Mouse (Mus musculus) liver, postnatal 0 days (tissue): Measurements from ENCODE around the gene Adra2c. TPM values are rescaled to one million over a fixed set of nuclear protein-coding genes. Genes with fewer than 3 reads are reported as not detected.

Source experiments
- ATAC-seq: fragments of 200-750 bp; cut with Nextera tagmentation; 2 replicates; pipeline ENCODE4 v1.8.0; 2017; ENCODE audit warnings: mild to moderate bottlenecking, moderate library complexity
- DNase-seq: peaks from one replicate; pipeline ENCODE4 v3.0.0-alpha.2; 2016
- H3K27ac ChIP-seq: fragments of 300-500 bp; sonication (generic); 2 replicates; pipeline ENCODE4 v1.5.1; 2014; ENCODE audit warnings: antibody characterized with exemption, moderate library complexity, mild to moderate bottlenecking, low read depth
- H3K27me3 ChIP-seq: fragments of 300-500 bp; sonication (generic); 2 replicates; pipeline ENCODE4 v1.6.1; 2014; ENCODE audit warnings: low read length, control low read depth, mixed read lengths; ENCODE audit not compliant: insufficient read depth
- H3K36me3 ChIP-seq: fragments of 300-500 bp; sonication (generic); replicated peaks from 2 replicates; pipeline ENCODE4 v1.6.1; 2014; ENCODE audit warnings: mild to moderate bottlenecking, control low read depth, low read length, moderate library complexity, mixed read lengths; ENCODE audit not compliant: insufficient read depth
- H3K4me1 ChIP-seq: fragments of 300-500 bp; sonication (generic); 2 replicates; pipeline ENCODE4 v1.6.1; 2014; ENCODE audit warnings: antibody characterized with exemption, mild to moderate bottlenecking, control low read depth; ENCODE audit not compliant: insufficient read depth
- H3K4me2 ChIP-seq: fragments of 300-500 bp; sonication (generic); 2 replicates; pipeline ENCODE4 v1.6.1; 2014; ENCODE audit warnings: low read depth, mild to moderate bottlenecking, low read length, moderate library complexity, mixed read lengths
- H3K4me3 ChIP-seq: fragments of 300-500 bp; sonication (generic); 2 replicates; pipeline ENCODE4 v1.5.1; 2014; ENCODE audit warnings: low read depth, low read length
- H3K9ac ChIP-seq: fragments of 300-500 bp; sonication (generic); replicated peaks from 2 replicates; pipeline ENCODE4 v1.6.1; 2014; ENCODE audit warnings: mild to moderate bottlenecking, moderate library complexity
- H3K9me3 ChIP-seq: fragments of 300-500 bp; sonication (generic); 2 replicates; pipeline ENCODE4 v1.6.1; 2016; ENCODE audit warnings: mild to moderate bottlenecking, control low read depth, low read length, mixed read lengths
- CTCF ChIP-seq: sonication (generic); IDR thresholded peaks from 2 replicates; pipeline ENCODE4 v1.5.1; 2016; ENCODE audit warnings: antibody characterized with exemption, low read depth
- EP300 ChIP-seq: IDR thresholded peaks from 2 replicates; pipeline ENCODE4 v1.6.1; 2016; ENCODE audit warnings: antibody characterized with exemption, low read depth, mild to moderate bottlenecking
- WGBS: fragments of 180-500 bp; shearing (Covaris S2); extraction: QIAGEN DNeasy Blood & Tissue Kit; methylation state at CpG from one replicate; pipeline ENCODE4 v1.1.7; 2014; ENCODE audit not compliant: insufficient replicate concordance; 5-methylcytosine and 5-hydroxymethylcytosine counted together
- polyA plus RNA-seq: library from polyadenylated mRNA; unstranded; fragments of >200 nt; fragmentation: Nextera tagmentation; extraction: Ambion mirVana; gene quantifications from 2 replicates; pipeline ENCODE4 v1.2.1, GENCODE M21; 2015

The Adra2c gene
- polyA plus RNA-seq, 1 experiment from 2014 or later = not detected

DNA sequence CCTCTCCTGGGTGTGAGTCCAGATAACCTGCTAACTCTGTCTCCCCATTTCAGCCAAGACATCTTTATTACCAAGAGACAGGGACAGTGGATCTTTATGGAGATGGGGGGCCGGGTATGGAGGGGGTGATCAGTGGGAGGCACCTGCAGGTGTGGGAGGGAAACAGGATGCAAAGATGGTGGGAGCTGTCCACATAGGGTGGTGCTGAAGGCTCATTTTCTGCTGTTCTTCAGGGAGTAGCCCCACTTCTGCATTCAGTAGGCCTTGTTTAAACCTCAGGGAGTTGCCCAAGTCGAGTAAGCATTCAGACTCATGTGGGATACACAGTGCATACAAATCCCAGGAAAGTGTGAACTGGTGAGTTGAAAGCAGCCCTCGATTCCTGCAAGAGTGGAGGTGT is 21.5 kb downstream of the Adra2c start:
- H3K27ac ChIP-seq = no peak overlapping the region
- no peak overlapping the region for H3K9ac ChIP-seq
- no peaks in the 10 kb centered on the region for H3K27me3 ChIP-seq
- H3K4me3 ChIP-seq = no peak overlapping the region
- WGBS = 14% methylated on average over 3 of the region's 3 CpGs
- ATAC-seq = no peak
- no peak overlapping the region for H3K4me2 ChIP-seq
- no peaks in the 10 kb centered on the region for H3K36me3 ChIP-seq
- H3K9me3 ChIP-seq = no peaks in the 10 kb centered on the region
- no peaks in the 10 kb centered on the region for H3K4me1 ChIP-seq
- no peak for TF ChIP-seq EP300
- no peak for TF ChIP-seq CTCF
- DNase-seq = peak; percentile 51

DNA sequence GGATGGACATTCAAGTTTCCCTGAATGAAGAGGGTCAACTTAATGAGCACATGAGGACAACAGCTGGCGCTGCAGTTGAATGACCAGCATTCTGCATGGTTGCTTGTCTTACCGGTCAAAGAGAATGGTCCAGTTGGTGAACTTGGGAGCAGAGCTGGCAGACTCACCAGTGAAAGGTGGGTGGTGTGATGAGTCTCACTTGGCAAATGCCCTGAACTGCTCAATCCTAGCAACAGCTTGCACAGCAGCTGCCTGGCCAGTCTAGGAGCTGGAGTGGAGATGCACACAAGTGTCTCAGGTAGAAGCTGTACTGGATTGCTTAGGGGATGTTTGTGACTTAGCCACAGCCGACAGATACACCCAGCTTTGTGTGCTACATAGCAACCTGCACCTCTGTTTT is 26.1 kb downstream of the Adra2c start:
- H3K4me3 ChIP-seq = no peak overlapping the region
- ATAC-seq = no peak

DNA sequence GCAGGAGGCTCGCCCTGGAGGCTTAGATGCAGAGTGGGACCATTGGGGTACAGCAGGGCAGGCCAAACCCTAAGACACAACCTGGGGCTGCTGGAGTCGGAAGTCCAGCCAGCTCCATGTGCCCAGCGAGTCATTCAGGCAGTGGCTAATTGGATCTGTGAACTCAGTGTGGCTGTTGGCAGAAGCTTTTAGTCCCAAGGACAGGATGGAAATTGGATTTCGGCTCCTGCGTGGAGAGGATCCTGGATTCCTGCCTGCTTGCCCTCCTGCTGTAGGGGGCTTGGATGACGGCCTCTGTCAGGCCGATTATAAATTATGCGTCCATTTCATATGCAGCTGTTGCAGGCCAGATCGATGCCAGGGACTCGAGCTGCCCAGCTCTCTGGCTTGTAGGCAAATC is 27.2 kb downstream of the Adra2c start:
- Histone ChIP-seq H3K4me2 (no peak overlapping the region), H3K4me1 (no peaks in the 10 kb centered on the region), H3K27ac (no peak overlapping the region), H3K9me3 (no peaks in the 10 kb centered on the region), H3K27me3 (no peaks in the 10 kb centered on the region), H3K4me3 (no peak overlapping the region), H3K9ac (no peak overlapping the region), H3K36me3 (no peaks in the 10 kb centered on the region)
- DNase-seq (no peak), ATAC-seq (no peak)
- WGBS = 67% methylated on average over 10 of the region's 10 CpGs
- TF ChIP-seq CTCF = no peak
- no peak for TF ChIP-seq EP300

More for the DNA sequence above, 26.1 kb downstream of the Adra2c start:
- H3K4me2 ChIP-seq = no peak overlapping the region
- H3K27me3 ChIP-seq = no peaks in the 10 kb centered on the region
- no peaks in the 10 kb centered on the region for H3K36me3 ChIP-seq
- no peaks in the 10 kb centered on the region for H3K4me1 ChIP-seq
- no peak overlapping the region for H3K27ac ChIP-seq
- no peak overlapping the region for H3K9ac ChIP-seq
- 78% methylated on average over 3 of the region's 3 CpGs for WGBS
- no peak for DNase-seq
- no peak for TF ChIP-seq CTCF
- TF ChIP-seq EP300 = no peak
- no peaks in the 10 kb centered on the region for H3K9me3 ChIP-seq

DNA sequence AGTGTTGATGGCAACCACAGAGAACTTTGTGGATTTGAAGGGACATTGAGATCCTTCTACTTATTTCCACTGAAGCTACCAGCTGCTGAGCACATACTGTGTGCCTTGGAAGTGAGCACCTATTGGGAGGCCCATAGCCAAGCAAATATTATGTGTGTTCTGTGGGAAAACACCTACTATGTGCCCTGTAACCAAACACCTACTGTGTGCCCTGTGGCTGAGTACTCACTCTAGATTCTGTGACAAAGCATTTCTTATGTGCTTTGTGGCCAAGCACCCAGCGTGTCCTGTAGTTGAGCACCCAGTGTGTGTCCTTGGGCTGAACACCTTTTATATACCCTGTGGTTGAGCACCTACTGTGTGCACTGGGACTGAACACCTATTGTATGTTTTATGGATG is 28.6 kb downstream of the Adra2c start:
- Histone ChIP-seq H3K36me3 (no peaks in the 10 kb centered on the region), H3K27ac (no peak overlapping the region), H3K9ac (no peak overlapping the region), H3K4me2 (no peak overlapping the region), H3K27me3 (no peaks in the 10 kb centered on the region), H3K4me3 (no peak overlapping the region), H3K9me3 (no peaks in the 10 kb centered on the region), H3K4me1 (no peaks in the 10 kb centered on the region)
- TF ChIP-seq CTCF (no peak), EP300 (no peak)
- DNase-seq (no peak), ATAC-seq (no peak)
- 65% methylated on average over 1 of the region's 1 CpGs for WGBS

DNA sequence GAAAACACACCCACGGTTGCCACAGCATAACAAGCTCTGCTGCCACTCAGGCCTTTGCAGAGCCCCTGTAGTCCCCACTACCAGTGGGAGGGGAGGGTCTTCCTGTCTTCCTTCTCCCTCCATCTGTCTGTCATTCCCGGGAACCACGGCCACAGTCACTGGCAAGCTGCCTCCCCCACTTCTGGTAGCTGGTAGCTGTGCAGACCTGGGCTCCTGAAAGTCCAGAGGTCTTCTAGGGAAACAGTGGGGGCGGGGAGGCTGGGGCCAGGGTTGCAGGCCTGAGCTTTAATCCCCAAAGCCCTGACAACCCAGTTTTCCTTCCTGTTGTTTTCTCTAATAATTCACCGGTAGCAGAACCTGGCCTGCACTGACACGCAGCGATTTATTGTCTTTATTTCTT is 31.7 kb downstream of the Adra2c start:
- no peaks in the 10 kb centered on the region for H3K4me1 ChIP-seq
- no peak overlapping the region for H3K27ac ChIP-seq
- DNase-seq = no peak
- no peak overlapping the region for H3K9ac ChIP-seq
- H3K27me3 ChIP-seq = peaks cover 11% of the 10 kb centered on the region; the same call in 1 of the 2 replicates
- no peaks in the 10 kb centered on the region for H3K36me3 ChIP-seq
- no peak for ATAC-seq
- no peak for TF ChIP-seq EP300
- TF ChIP-seq CTCF = no peak
- H3K9me3 ChIP-seq = no peaks in the 10 kb centered on the region
- 57% methylated on average over 5 of the region's 7 CpGs for WGBS
- H3K4me3 ChIP-seq = no peak overlapping the region
- H3K4me2 ChIP-seq = no peak overlapping the region

DNA sequence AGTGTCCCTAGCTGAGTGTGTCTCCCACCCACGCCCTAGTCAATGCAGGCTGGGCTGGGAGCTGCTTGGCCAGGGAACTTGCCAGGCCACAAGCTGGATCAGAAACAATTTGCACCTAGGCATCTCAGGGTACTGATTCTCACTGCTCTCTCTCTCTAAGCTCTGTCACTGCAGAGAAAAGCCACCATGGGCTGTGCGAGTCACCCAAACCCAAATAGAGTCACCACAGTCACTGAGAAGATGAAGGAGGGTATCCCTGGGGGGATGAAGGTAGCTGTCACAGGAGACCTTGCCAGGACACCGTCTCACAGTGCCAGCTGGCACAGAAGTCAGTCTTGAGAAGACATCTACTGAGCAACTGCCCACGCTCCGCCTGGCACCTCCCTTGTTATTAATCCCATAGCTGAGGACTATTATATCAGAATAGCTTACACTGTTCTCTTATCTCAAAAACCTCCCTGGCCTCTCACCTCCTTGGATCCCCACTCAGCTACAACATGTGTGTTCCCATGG is 33.7 kb downstream of the Adra2c start:
- ATAC-seq (no peak), DNase-seq (no peak)
- 71% methylated on average over 5 of the region's 5 CpGs for WGBS
- Histone ChIP-seq H3K36me3 (no peaks in the 10 kb centered on the region), H3K9ac (no peak overlapping the region), H3K4me2 (no peak overlapping the region), H3K27ac (no peak overlapping the region), H3K9me3 (no peaks in the 10 kb centered on the region), H3K4me3 (no peak overlapping the region), H3K27me3 (peaks cover 11% of the 10 kb centered on the region; the same call in 1 of the 2 replicates), H3K4me1 (no peaks in the 10 kb centered on the region)
- TF ChIP-seq CTCF (no peak), EP300 (no peak)
